ENCODE assay signal across 19 mouse cellular contexts in genomic region chr19:25361956-25362355, GRCm38 (mm10).
DNase-seq lines count a peak whose midpoint lies in the region; ATAC-seq lines count a peak whose summit lies in the region.
"Had no signal": no experiment of that assay in that cellular context is flagged by ENCODE, and none has a peak within 500 bp of the region (broad histone marks: within the 10 kb centered on the region; RNA-seq: fewer than 3 reads in every experiment).

No protein-coding gene starts in this region.

- peak overlapping the region in 1 of 2 experiments; percentile 33; a peak in 1 of 4 replicates for H3K27ac ChIP-seq in heart, embryonic 14.5 days (replicated peaks in 1 of 2; ENCODE audit: control insufficient read depth in 1 of 2, insufficient read depth in 1 of 2, low read depth in 2 of 2, low read length in 2 of 2)
- no peak overlapping the region for H3K27ac ChIP-seq in midbrain, embryonic 11.5 days (ENCODE audit: low read depth, low read length)
- no peak overlapping the region for H3K27ac ChIP-seq in midbrain, embryonic 10.5 days (replicated peaks)
- H3K27ac ChIP-seq: embryonic facial prominence, embryonic 10.5 days; hindbrain, embryonic 13.5 days; hindbrain, postnatal 0 days; intestine, embryonic 15.5 days had no signal

- peak; percentile 74 for DNase-seq in heart, adult 11 months
- no peak for DNase-seq in heart, adult 9 months (ENCODE audit: low spot score in 2 of 2)
- no peak for DNase-seq in heart, adult 18-20 months
- DNase-seq in midbrain, embryonic 11.5 days (ENCODE audit: low spot score, missing footprints), result peak; percentile 80
- no peak for DNase-seq in midbrain, embryonic 10.5 days (ENCODE audit: low spot score)
- DNase-seq: adrenal gland, postnatal 14 days; cerebellum, adult 2 months; cerebellum, postnatal 10 days; forebrain, postnatal 0 days; gastrocnemius, postnatal 14 days; kidney, adult 18-20 months had no signal

- no peak for ATAC-seq in heart, embryonic 14.5 days (ENCODE audit: insufficient number of reproducible peaks, insufficient read depth, low FRiP score, low read depth)
- ATAC-seq in midbrain, embryonic 11.5 days (ENCODE audit: low FRiP score), result no peak
- ATAC-seq: activated CD4-positive, CD25-positive, alpha-beta regulatory T cell, adult 4 months; forebrain, postnatal 0 days; hindbrain, postnatal 0 days; intestine, embryonic 15.5 days; Patski had no signal

- no peaks in the 10 kb centered on the region for H3K36me3 ChIP-seq in heart, embryonic 14.5 days (ENCODE audit: control insufficient read depth, insufficient read depth, low read length)
- H3K36me3 ChIP-seq in midbrain, embryonic 11.5 days (ENCODE audit: control insufficient read depth, insufficient read depth, low read length), result no peaks in the 10 kb centered on the region
- no peaks in the 10 kb centered on the region for H3K36me3 ChIP-seq in midbrain, embryonic 10.5 days
- H3K36me3 ChIP-seq: embryonic facial prominence, embryonic 10.5 days; hindbrain, embryonic 13.5 days; intestine, embryonic 15.5 days had no signal

- no peak overlapping the region for H3K4me3 ChIP-seq in heart, embryonic 14.5 days (ENCODE audit: control insufficient read depth in 1 of 2, insufficient read depth in 1 of 2, low read depth in 1 of 2, low read length in 2 of 2)
- no peak overlapping the region for H3K4me3 ChIP-seq in midbrain, embryonic 11.5 days (ENCODE audit: low read depth, low read length)
- no peak overlapping the region for H3K4me3 ChIP-seq in midbrain, embryonic 10.5 days
- H3K4me3 ChIP-seq: embryonic facial prominence, embryonic 10.5 days; hindbrain, embryonic 13.5 days; intestine, embryonic 15.5 days had no signal

- H3K9ac ChIP-seq in heart, embryonic 14.5 days (ENCODE audit: low read length), result 0 out of 2 replicates have a peak overlapping the region, but pooled peaks have one; percentile 30
- no peak overlapping the region for H3K9ac ChIP-seq in midbrain, embryonic 11.5 days (ENCODE audit: low read length)
- H3K9ac ChIP-seq: forebrain, postnatal 0 days; hindbrain, embryonic 13.5 days; intestine, embryonic 15.5 days had no signal

- peaks cover 37 to 64% of the 10 kb centered on the region in 2 experiments for H3K4me1 ChIP-seq in heart, embryonic 14.5 days (ENCODE audit: control insufficient read depth in 2 of 2, insufficient read depth in 2 of 2, low read length in 2 of 2)
- H3K4me1 ChIP-seq in midbrain, embryonic 11.5 days (ENCODE audit: control insufficient read depth, insufficient read depth, low read length), result peaks cover 9% of the 10 kb centered on the region
- peaks cover 57% of the 10 kb centered on the region for H3K4me1 ChIP-seq in midbrain, embryonic 10.5 days
- H3K4me1 ChIP-seq: intestine, embryonic 15.5 days had no signal

- no peaks in the 10 kb centered on the region for H3K27me3 ChIP-seq in heart, embryonic 14.5 days (ENCODE audit: control insufficient read depth, insufficient read depth, low read length)
- no peaks in the 10 kb centered on the region for H3K27me3 ChIP-seq in midbrain, embryonic 11.5 days (ENCODE audit: control insufficient read depth, insufficient read depth, low read length)
- H3K27me3 ChIP-seq in midbrain, embryonic 10.5 days (ENCODE audit: low read depth, poor library complexity, severe bottlenecking), result 0 out of 2 replicates have a peak, but pooled peaks cover 3% of the 10 kb centered on the region
- H3K27me3 ChIP-seq: CH12.LX; intestine, embryonic 15.5 days; Patski had no signal

- WGBS in heart, embryonic 14.5 days, result 65% methylated on average over 7 of the region's 7 CpGs
- 81% methylated on average over 7 of the region's 7 CpGs for WGBS in midbrain, embryonic 11.5 days
- 84% methylated on average over 7 of the region's 7 CpGs for WGBS in midbrain, embryonic 10.5 days

- H3K9me3 ChIP-seq in heart, embryonic 14.5 days (ENCODE audit: control insufficient read depth, low read length), result no peaks in the 10 kb centered on the region
- H3K9me3 ChIP-seq in midbrain, embryonic 11.5 days (ENCODE audit: control insufficient read depth, low read length), result no peaks in the 10 kb centered on the region
- H3K9me3 ChIP-seq in midbrain, embryonic 10.5 days (replicated peaks), result no peaks in the 10 kb centered on the region
- H3K9me3 ChIP-seq: embryonic facial prominence, embryonic 10.5 days; hindbrain, embryonic 13.5 days; intestine, embryonic 15.5 days had no signal

- H3K4me2 ChIP-seq in heart, embryonic 14.5 days (ENCODE audit: low read length), result peak overlapping the region; percentile 43; the same call in 1 of the 2 replicates
- H3K4me2 ChIP-seq in midbrain, embryonic 11.5 days, result no peak overlapping the region
- H3K4me2 ChIP-seq: hindbrain, embryonic 13.5 days; intestine, embryonic 15.5 days had no signal

Comparison
In these comparisons a context has a peak if more than half of its experiments do, and no peak if none do; other contexts are left out.
1. DNase-seq: peak in heart, adult 11 months (single experiment) and midbrain, embryonic 11.5 days (single experiment); none in heart, adult 9 months (0 of 2), heart, adult 18-20 months (0 of 2) and midbrain, embryonic 10.5 days (single experiment).